Mouse (Mus musculus) hindbrain, postnatal 0 days (tissue): Measurements from ENCODE around the gene Cd200r3. TPM values are rescaled to one million over a fixed set of nuclear protein-coding genes. Genes with fewer than 3 reads are reported as not detected.

ENCODE experiments used
- ATAC-seq: fragments of 200-750 bp; cut with Nextera tagmentation; 2 replicates; pipeline ENCODE4 v1.8.0; 2017; ENCODE audit warnings: mild to moderate bottlenecking, moderate TSS enrichment, moderate library complexity
- DNase-seq: peaks from one replicate; pipeline ENCODE4 v3.0.0-alpha.2; 2015; ENCODE audit warnings: low spot score
- H3K27ac ChIP-seq: fragments of 300-500 bp; sonication (generic); 2 replicates; pipeline ENCODE4 v1.5.1; 2014; ENCODE audit warnings: mild to moderate bottlenecking
- H3K27me3 ChIP-seq: fragments of 300-500 bp; sonication (generic); 2 replicates; pipeline ENCODE4 v1.6.1; 2014; ENCODE audit warnings: low read length, mixed read lengths; ENCODE audit not compliant: insufficient read depth
- H3K36me3 ChIP-seq: fragments of 300-500 bp; sonication (generic); 2 replicates; pipeline ENCODE4 v1.6.1; 2014; ENCODE audit warnings: low read length, mixed read lengths; ENCODE audit not compliant: insufficient read depth
- H3K4me1 ChIP-seq: fragments of 300-500 bp; sonication (generic); 2 replicates; pipeline ENCODE4 v1.6.1; 2014; ENCODE audit warnings: antibody characterized with exemption, low read length, mixed read lengths; ENCODE audit not compliant: insufficient read depth
- H3K4me2 ChIP-seq: fragments of 300-500 bp; sonication (generic); 2 replicates; pipeline ENCODE4 v1.6.1; 2014; ENCODE audit warnings: low read depth, mild to moderate bottlenecking, low read length, moderate library complexity, mixed read lengths
- H3K4me3 ChIP-seq: fragments of 300-500 bp; sonication (generic); 2 replicates; pipeline ENCODE4 v1.5.1; 2014; ENCODE audit warnings: low read length
- H3K9ac ChIP-seq: fragments of 300-500 bp; sonication (generic); replicated peaks from 2 replicates; pipeline ENCODE4 v1.6.1; 2014; ENCODE audit warnings: mild to moderate bottlenecking, low read length, moderate library complexity, mixed read lengths
- H3K9me3 ChIP-seq: fragments of 300-500 bp; sonication (generic); 2 replicates; pipeline ENCODE4 v1.6.1; 2016; ENCODE audit warnings: low read length, mixed read lengths
- CTCF ChIP-seq: IDR thresholded peaks from 2 replicates; pipeline ENCODE4 v1.5.1; 2016; ENCODE audit warnings: antibody characterized with exemption, control low read depth, low read depth
- WGBS: fragments of 180-500 bp; shearing (Covaris S2); extraction: QIAGEN DNeasy Blood & Tissue Kit; methylation state at CpG from one replicate; pipeline ENCODE4 v1.1.7; 2014; 5-methylcytosine and 5-hydroxymethylcytosine counted together
- polyA plus RNA-seq: library from polyadenylated mRNA; unstranded; fragments of >200 nt; fragmentation: Nextera tagmentation; extraction: Ambion mirVana; gene quantifications from 2 replicates; pipeline ENCODE4 v1.2.1, GENCODE M21; 2015
- total RNA-seq: library from RNA; depleted of rRNA; stranded (reverse); fragments of >200 nt; gene quantifications from 2 replicates; pipeline ENCODE4 v1.2.3, GENCODE M21; 2014; rRNA removed

Cd200r3 gene
- total and polyA plus RNA-seq, 2 experiments from 2014 or later, result not detected

DNA sequence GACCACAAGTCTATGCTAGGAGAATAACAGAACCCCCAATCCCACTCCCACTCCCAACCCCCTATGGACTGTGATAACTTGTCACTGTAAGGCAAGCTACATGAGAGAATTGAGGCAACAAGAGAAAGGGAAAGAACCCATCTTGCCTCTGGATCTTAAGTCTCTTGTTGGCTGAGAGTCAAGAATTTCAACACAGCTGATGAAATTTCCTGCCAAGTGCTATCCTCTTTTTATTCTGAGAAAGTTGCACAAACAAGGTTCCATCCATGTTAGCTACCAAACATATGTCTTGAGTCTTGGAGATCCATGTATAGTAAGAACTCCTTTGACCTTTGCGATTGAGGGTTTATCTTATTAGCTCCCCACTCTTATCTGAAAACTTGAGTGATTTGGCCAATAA lies 86.0 kb downstream of the Cd200r3 start:
- 93% methylated on average over 1 of the region's 1 CpGs for WGBS
- H3K36me3 ChIP-seq, result no peaks in the 10 kb centered on the region
- no peak overlapping the region for H3K9ac ChIP-seq
- H3K4me2 ChIP-seq, result no peak overlapping the region
- no peak for TF ChIP-seq CTCF
- ATAC-seq (no peak), DNase-seq (peak; percentile 17)
- no peak overlapping the region for H3K4me3 ChIP-seq
- H3K9me3 ChIP-seq, result no peaks in the 10 kb centered on the region
- H3K4me1 ChIP-seq, result no peaks in the 10 kb centered on the region
- no peaks in the 10 kb centered on the region for H3K27me3 ChIP-seq
- H3K27ac ChIP-seq, result no peak overlapping the region

DNA sequence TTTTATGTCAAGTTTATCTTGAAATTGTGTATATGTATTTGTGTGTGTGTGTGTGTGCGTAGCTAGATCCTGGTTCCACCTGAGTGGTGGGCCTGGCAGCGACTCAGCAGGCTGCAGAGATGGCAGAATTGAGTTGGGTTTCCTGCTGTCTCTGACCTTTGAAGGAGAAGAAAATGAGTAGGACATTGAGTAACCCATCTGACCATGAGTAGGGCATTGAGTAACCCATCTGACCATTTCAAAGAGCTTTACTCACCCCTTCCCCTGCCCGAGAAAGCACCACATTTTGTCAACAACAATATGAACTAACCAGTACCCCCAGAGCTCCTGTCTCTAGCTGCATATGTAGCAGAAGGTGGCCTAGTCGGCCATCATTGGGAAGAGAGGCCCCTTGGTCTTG lies 86.6 kb downstream of the Cd200r3 start:
- no peak overlapping the region for H3K9ac ChIP-seq
- ATAC-seq, result no peak
- 89% methylated on average over 4 of the region's 4 CpGs for WGBS

DNA sequence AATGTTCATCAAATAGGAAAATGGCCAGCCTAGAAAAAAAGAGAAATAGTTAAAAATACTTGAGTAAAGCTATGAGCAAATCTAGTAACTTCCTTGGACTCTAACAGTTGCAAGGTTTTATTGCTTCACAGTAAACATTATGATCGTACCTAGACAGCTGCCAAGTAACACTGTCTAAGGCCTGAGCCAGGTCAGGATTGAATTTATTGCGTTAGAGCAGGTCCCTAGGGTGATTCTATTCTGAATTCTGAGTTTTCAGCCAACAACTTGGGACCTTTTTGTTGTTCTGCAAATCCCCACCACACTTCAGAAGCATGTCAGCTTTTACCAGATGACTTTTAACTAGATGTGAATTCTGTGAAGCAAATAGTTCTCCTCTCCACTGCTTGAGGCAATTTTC lies 87.3 kb downstream of the Cd200r3 start:
- ATAC-seq (no peak), DNase-seq (no peak)
- 63% methylated on average over 2 of the region's 2 CpGs for WGBS
- no peaks in the 10 kb centered on the region for H3K4me1 ChIP-seq
- no peak overlapping the region for H3K4me3 ChIP-seq
- no peak for TF ChIP-seq CTCF
- no peaks in the 10 kb centered on the region for H3K9me3 ChIP-seq
- no peaks in the 10 kb centered on the region for H3K36me3 ChIP-seq
- H3K4me2 ChIP-seq, result no peak overlapping the region
- H3K9ac ChIP-seq, result no peak overlapping the region
- no peak overlapping the region for H3K27ac ChIP-seq
- H3K27me3 ChIP-seq, result no peaks in the 10 kb centered on the region

More for the DNA sequence above, 86.6 kb downstream of the Cd200r3 start:
- no peak for TF ChIP-seq CTCF
- Histone ChIP-seq H3K4me1 (no peaks in the 10 kb centered on the region), H3K4me2 (no peak overlapping the region), H3K4me3 (no peak overlapping the region), H3K36me3 (no peaks in the 10 kb centered on the region), H3K9me3 (no peaks in the 10 kb centered on the region), H3K27ac (no peak overlapping the region), H3K27me3 (no peaks in the 10 kb centered on the region)
- no peak for DNase-seq

Other genes starting within 250 kb of the Cd200r3 start
- 3.3 and 3.5 TPM in 2 replicates for gene Nepro, start 219.4 kb upstream of the Cd200r3 start, total RNA-seq
- gene Nepro, start 219.4 kb upstream of the Cd200r3 start, polyA plus RNA-seq, result 3.2 TPM in 2 replicates
- gene Gtpbp8, start 197.3 kb upstream of the Cd200r3 start, total RNA-seq, result 22.4 and 22.9 TPM in 2 replicates
- gene Gtpbp8, start 197.3 kb upstream of the Cd200r3 start, polyA plus RNA-seq, result 32.2 and 33.5 TPM in 2 replicates
- gene Cd200r1, start 177.9 kb upstream of the Cd200r3 start, total RNA-seq, result 0.42 TPM in 1 of 2 replicates, not detected in the other
- gene Cd200r1, start 177.9 kb upstream of the Cd200r3 start, polyA plus RNA-seq, result 0.39 and 0.68 TPM in 2 replicates
- gene Cd200r4, start 131.9 kb upstream of the Cd200r3 start, total RNA-seq, result 0.31 TPM in 1 of 2 replicates, not detected in the other
- 0.16 TPM in 1 of 2 replicates, not detected in the other for gene Cd200r4, start 131.9 kb upstream of the Cd200r3 start, polyA plus RNA-seq
- not detected in 2 replicates for gene Cd200r2, start 76.6 kb upstream of the Cd200r3 start, total RNA-seq
- not detected in 2 replicates for gene Cd200r2, start 76.6 kb upstream of the Cd200r3 start, polyA plus RNA-seq
- gene Ccdc80, start 149.7 kb downstream of the Cd200r3 start, total RNA-seq, result 6.2 and 14.5 TPM in 2 replicates
- gene Ccdc80, start 149.7 kb downstream of the Cd200r3 start, polyA plus RNA-seq, result 13.6 and 14.9 TPM in 2 replicates
- gene Slc35a5, start 215.0 kb downstream of the Cd200r3 start, total RNA-seq, result 30.2 and 43.7 TPM in 2 replicates
- 26.1 and 36.1 TPM in 2 replicates for gene Slc35a5, start 215.0 kb downstream of the Cd200r3 start, polyA plus RNA-seq
- 11.2 and 11.7 TPM in 2 replicates for gene Atg3, start 215.1 kb downstream of the Cd200r3 start, total RNA-seq
- gene Atg3, start 215.1 kb downstream of the Cd200r3 start, polyA plus RNA-seq, result 52.1 and 53.0 TPM in 2 replicates